Mouse (Mus musculus): ENCODE data around the gene Gm17124.
"Not testable (repeated sequence)": the region's sequence is repeated elsewhere in the genome, so short reads cannot be mapped to it uniquely, and the experiment has no call there.

Gm17124 gene

GRCm38 (mm10) chr14:42599782-42600181 is at the start of gene Gm17124:
Gm17124 (minus strand) TSS chr14:42599882.
- not testable (repeated sequence) for DNase-seq

GRCm38 (mm10) chr14:42641817-42642216 is 42.1 kb upstream of the Gm17124 start, which contains the start of gene Gm3633:
Gm3633 (minus strand) TSS chr14:42641917.
- DNase-seq = not testable (repeated sequence)
